11 mouse cellular contexts compared by ENCODE assay signal in the genomic region with DNA sequence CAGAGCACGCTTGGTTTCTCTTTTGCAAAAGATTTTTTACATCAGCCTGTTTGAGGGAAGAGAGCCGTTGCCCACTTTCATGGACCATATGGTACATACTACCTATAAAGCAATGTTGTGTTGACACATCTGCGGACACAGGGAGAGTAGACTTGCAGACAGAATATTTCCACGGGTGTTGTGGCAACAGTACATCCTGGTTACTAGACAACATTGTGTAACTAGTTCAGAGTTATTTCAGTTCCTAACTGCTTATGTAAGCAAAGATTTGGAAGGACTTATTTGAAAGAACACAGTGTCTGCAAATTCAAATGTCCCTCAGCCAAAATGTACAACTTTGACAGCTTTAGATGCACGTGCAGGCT. TPM values are rescaled to one million over a fixed set of nuclear protein-coding genes. Genes with fewer than 3 reads are reported as not detected.
DNase-seq lines count a peak whose midpoint lies in the region; ATAC-seq and TF ChIP-seq lines count a peak whose summit lies in the region.
"Had no signal": no experiment of that assay in that cellular context is flagged by ENCODE, and none has a peak within 500 bp of the region (broad histone marks: within the 10 kb centered on the region; RNA-seq: fewer than 3 reads in every experiment).

No protein-coding gene starts in this region.

- H3K9me3 ChIP-seq in heart, embryonic 10.5 days: no peaks in the 10 kb centered on the region
- H3K9me3 ChIP-seq in liver, embryonic 16.5 days (replicated peaks; ENCODE audit: control insufficient read depth, low read length): no peaks in the 10 kb centered on the region
- H3K9me3 ChIP-seq: hindbrain, embryonic 15.5 days; midbrain, embryonic 13.5 days had no signal

- TF ChIP-seq POLR2A in heart, adult 2 months (IDR thresholded peaks at IDR 0.05; ENCODE audit: insufficient read depth, low read depth, low read length): 0 out of 2 replicates have a peak, but pooled peaks have one; percentile 2

- 0 out of 2 replicates have a peak, but pooled peaks have one; percentile 31 for TF ChIP-seq EP300 in heart, adult 2 months (IDR thresholded peaks at IDR 0.05; ENCODE audit: insufficient read depth, low read depth, low read length)

- no peak overlapping the region for H3K27ac ChIP-seq in heart, embryonic 10.5 days
- H3K27ac ChIP-seq in heart, adult 2 months: peak overlapping the region; percentile 39
- peak overlapping the region; percentile 13 for H3K27ac ChIP-seq in liver, embryonic 16.5 days (ENCODE audit: low read length)
- H3K27ac ChIP-seq: hindbrain, embryonic 15.5 days; midbrain, embryonic 13.5 days had no signal

- H3K27me3 ChIP-seq in heart, embryonic 10.5 days (ENCODE audit: insufficient read depth, poor library complexity, severe bottlenecking): no peaks in the 10 kb centered on the region
- no peaks in the 10 kb centered on the region for H3K27me3 ChIP-seq in heart, adult 2 months (ENCODE audit: control insufficient read depth, insufficient read depth, low read length)
- no peaks in the 10 kb centered on the region for H3K27me3 ChIP-seq in liver, embryonic 16.5 days (ENCODE audit: control insufficient read depth, insufficient read depth, low read depth, low read length)
- H3K27me3 ChIP-seq: hindbrain, embryonic 15.5 days; midbrain, embryonic 13.5 days had no signal

- ATAC-seq in liver, embryonic 16.5 days (ENCODE audit: low read depth): peak; percentile 56; the same call in 1 of the 2 replicates
- ATAC-seq: midbrain, embryonic 13.5 days had no signal

- no peak overlapping the region for H3K4me2 ChIP-seq in liver, embryonic 16.5 days (ENCODE audit: low read depth, low read length)
- H3K4me2 ChIP-seq: hindbrain, embryonic 15.5 days; midbrain, embryonic 13.5 days had no signal

- WGBS in heart, embryonic 10.5 days: 65% methylated on average over 5 of the region's 5 CpGs
- WGBS in heart, adult 2 months: 9% methylated on average over 5 of the region's 5 CpGs
- WGBS in liver, embryonic 16.5 days (ENCODE audit: insufficient replicate concordance): 48% methylated on average over 5 of the region's 5 CpGs

- H3K4me1 ChIP-seq in heart, embryonic 10.5 days: peaks cover 38% of the 10 kb centered on the region
- peaks cover 23% of the 10 kb centered on the region for H3K4me1 ChIP-seq in heart, adult 2 months (ENCODE audit: control insufficient read depth, insufficient read depth, low read length)
- H3K4me1 ChIP-seq in liver, embryonic 16.5 days (ENCODE audit: control insufficient read depth, low read depth, low read length): peaks cover 4% of the 10 kb centered on the region

- H3K36me3 ChIP-seq in heart, embryonic 10.5 days: no peaks in the 10 kb centered on the region
- H3K36me3 ChIP-seq in heart, adult 2 months (ENCODE audit: control insufficient read depth, insufficient read depth, low read length): peaks cover 9% of the 10 kb centered on the region
- no peaks in the 10 kb centered on the region for H3K36me3 ChIP-seq in liver, embryonic 16.5 days (ENCODE audit: control insufficient read depth, insufficient read depth)
- H3K36me3 ChIP-seq: hindbrain, embryonic 15.5 days; midbrain, embryonic 13.5 days had no signal

- no peak overlapping the region for H3K4me3 ChIP-seq in heart, embryonic 10.5 days
- no peak overlapping the region; the same call in 1 of the 2 replicates for H3K4me3 ChIP-seq in heart, adult 2 months
- no peak overlapping the region for H3K4me3 ChIP-seq in liver, embryonic 16.5 days (ENCODE audit: low read depth, low read length)
- H3K4me3 ChIP-seq: hindbrain, embryonic 15.5 days; midbrain, embryonic 13.5 days had no signal

- peak; percentile 79 to 85 for DNase-seq in heart, adult 18-20 months
- no peak for DNase-seq in heart, embryonic 10.5 days (ENCODE audit: low spot score)
- DNase-seq in CD4-positive helper T cell, adult 2 months (ENCODE audit: low read depth, low spot score): peak; percentile 60
- peak; percentile 39 to 69 for DNase-seq in heart, adult 2 months
- no peak for DNase-seq in Muller cell, postnatal 12 days (ENCODE audit: inconsistent ontology term)
- DNase-seq in thymus, adult 18-20 months: no peak
- DNase-seq in ovary, postnatal 14 days (ENCODE audit: low spot score): no peak
- DNase-seq: thymus, adult 2 months had no signal

- TF ChIP-seq CTCF in heart, adult 2 months (IDR thresholded peaks at IDR 0.05): no peak

- no peaks in the 10 kb centered on the region for H3K79me2 ChIP-seq in heart, adult 2 months (replicated peaks; ENCODE audit: control insufficient read depth, insufficient read depth, low read length)

- intact Hi-C loops in heart, adult 2 months (cut with DNase I): loop anchor here (2.0 to 5.0 kb wide), 5 partner anchors 93 to 363 kb away; partner anchors contain the start of gene Dusp6

- H3K9ac ChIP-seq in heart, adult 2 months (ENCODE audit: low read depth, low read length): peak overlapping the region; percentile 28
- no peak overlapping the region for H3K9ac ChIP-seq in liver, embryonic 16.5 days (ENCODE audit: low read depth, low read length)
- H3K9ac ChIP-seq: hindbrain, embryonic 15.5 days; midbrain, embryonic 13.5 days had no signal

RNA-seq across cellular contexts. Expression of gene Phxr2, which starts 43.6 kb away (rescaled TPM):
- total RNA-seq in heart, adult 18-20 months (2021): not detected
- polyA plus RNA-seq in heart, embryonic 10.5 days (2016; fragmentation: Nextera tagmentation; extraction: Ambion mirVana): not detected in 2 replicates
- not detected for total RNA-seq in heart, adult 2 months (2021)
- not detected in 2 replicates for polyA plus RNA-seq in heart, adult 2 months (2012; rRNA removed)
- polyA plus RNA-seq in liver, embryonic 16.5 days (2015; fragmentation: Nextera tagmentation; extraction: Ambion mirVana): not detected in 2 replicates
- polyA plus RNA-seq: hindbrain, embryonic 15.5 days; midbrain, embryonic 13.5 days had no signal

Comparison
In these comparisons a context has a peak if more than half of its experiments do, and no peak if none do; other contexts are left out.
1. DNase-seq: peak in heart, adult 18-20 months (2 of 2), CD4-positive helper T cell, adult 2 months (single experiment) and heart, adult 2 months (2 of 2); none in heart, embryonic 10.5 days (single experiment), Muller cell, postnatal 12 days (single experiment), thymus, adult 18-20 months (0 of 2) and ovary, postnatal 14 days (single experiment).